Mouse (Mus musculus): ENCODE measurements around the gene Dleu7. TPM values are rescaled to one million over a fixed set of nuclear protein-coding genes. Genes with fewer than 3 reads are reported as not detected.

The Dleu7 gene
- total RNA-seq (2015; ENCODE audit: low replicate concordance) = 1.0 TPM in 1 of 2 replicates, not detected in the other
- not detected in 2 replicates for total RNA-seq (2017; ENCODE audit: low replicate concordance)

GRCm38 (mm10) chr14:62292488-62293339 is at the start of gene Dleu7, which contains the start of gene Rnaseh2b:
Gene Dleu7, minus strand, starts transcription at chr14:62293047.
Gene Rnaseh2b, plus strand, starts transcription at chr14:62292589.
- no peak for ATAC-seq (replicated peaks; ENCODE audit: low FRiP score, poor library complexity, severe bottlenecking)

- no peak for ATAC-seq (replicated peaks; ENCODE audit: low FRiP score, poor library complexity, severe bottlenecking)
Measured at GRCm38 (mm10) chr14:62341887-62342642, 49.2 kb upstream of the Dleu7 start.

- no peak for ATAC-seq (replicated peaks; ENCODE audit: low FRiP score, poor library complexity, severe bottlenecking)
Measured at GRCm38 (mm10) chr14:62339196-62339595, 46.3 kb upstream of the Dleu7 start.

GRCm38 (mm10) chr14:62333909-62334687 is 41.3 kb upstream of the Dleu7 start:
- no peak for ATAC-seq (replicated peaks; ENCODE audit: low FRiP score, poor library complexity, severe bottlenecking)

GRCm38 (mm10) chr14:62331866-62332619 is 39.2 kb upstream of the Dleu7 start:
- ATAC-seq (replicated peaks; ENCODE audit: low FRiP score, poor library complexity, severe bottlenecking) = peak; percentile 90

GRCm38 (mm10) chr14:62331457-62331856 is 38.6 kb upstream of the Dleu7 start:
- peak; percentile 63 for ATAC-seq (replicated peaks; ENCODE audit: low FRiP score, poor library complexity, severe bottlenecking)

- no peak for ATAC-seq (replicated peaks; ENCODE audit: low FRiP score, poor library complexity, severe bottlenecking)
Measured at GRCm38 (mm10) chr14:62329631-62330030, 36.8 kb upstream of the Dleu7 start.

GRCm38 (mm10) chr14:62328606-62329005 is 35.8 kb upstream of the Dleu7 start:
- no peak for ATAC-seq (replicated peaks; ENCODE audit: low FRiP score, poor library complexity, severe bottlenecking)

GRCm38 (mm10) chr14:62327171-62327570 is 34.3 kb upstream of the Dleu7 start:
- ATAC-seq (replicated peaks; ENCODE audit: low FRiP score, poor library complexity, severe bottlenecking) = no peak

GRCm38 (mm10) chr14:62326026-62326425 is 33.2 kb upstream of the Dleu7 start:
- no peak for ATAC-seq (replicated peaks; ENCODE audit: low FRiP score, poor library complexity, severe bottlenecking)

GRCm38 (mm10) chr14:62324943-62325342 is 32.1 kb upstream of the Dleu7 start:
- ATAC-seq (replicated peaks; ENCODE audit: low FRiP score, poor library complexity, severe bottlenecking) = no peak

- ATAC-seq (replicated peaks; ENCODE audit: low FRiP score, poor library complexity, severe bottlenecking) = no peak
Measured at GRCm38 (mm10) chr14:62323457-62323856, 30.6 kb upstream of the Dleu7 start.

- no peak for ATAC-seq (replicated peaks; ENCODE audit: low FRiP score, poor library complexity, severe bottlenecking)
Measured at GRCm38 (mm10) chr14:62322581-62323344, 29.9 kb upstream of the Dleu7 start.

- no peak for ATAC-seq (replicated peaks; ENCODE audit: low FRiP score, poor library complexity, severe bottlenecking)
Measured at GRCm38 (mm10) chr14:62311672-62312071, 18.8 kb upstream of the Dleu7 start.

- no peak for ATAC-seq (replicated peaks; ENCODE audit: low FRiP score, poor library complexity, severe bottlenecking)
Measured at GRCm38 (mm10) chr14:62309026-62309425, 16.2 kb upstream of the Dleu7 start.

GRCm38 (mm10) chr14:62307555-62307954 is 14.7 kb upstream of the Dleu7 start:
- ATAC-seq (replicated peaks; ENCODE audit: low FRiP score, poor library complexity, severe bottlenecking) = no peak

- no peak for ATAC-seq (replicated peaks; ENCODE audit: low FRiP score, poor library complexity, severe bottlenecking)
Measured at GRCm38 (mm10) chr14:62300031-62300430, 7.2 kb upstream of the Dleu7 start.

GRCm38 (mm10) chr14:62298808-62299207 is 6.0 kb upstream of the Dleu7 start:
- ATAC-seq (replicated peaks; ENCODE audit: low FRiP score, poor library complexity, severe bottlenecking) = no peak

GRCm38 (mm10) chr14:62292166-62292487 is 720 bp downstream of the Dleu7 start:
- no peak for ATAC-seq (replicated peaks; ENCODE audit: low FRiP score, poor library complexity, severe bottlenecking)

Data from erythroblast, adult 5-6 weeks (primary cell).